Mouse (Mus musculus) bone marrow, adult 2 months (tissue): Measurements from ENCODE around the gene Prr15l.

Source experiments
- CTCF ChIP-seq: fragments of 200-500 bp; IDR thresholded peaks from 2 replicates; pipeline ENCODE4 v1.5.1; 2011; ENCODE audit warnings: low read length, control low read depth; ENCODE audit not compliant: control insufficient read depth, insufficient read depth
- POLR2A ChIP-seq: fragments of 200-500 bp; IDR thresholded peaks from 2 replicates; pipeline ENCODE4 v1.6.1; 2011; ENCODE audit warnings: low read depth, mild to moderate bottlenecking, control low read depth, low read length, borderline replicate concordance; ENCODE audit not compliant: control insufficient read depth

DNA sequence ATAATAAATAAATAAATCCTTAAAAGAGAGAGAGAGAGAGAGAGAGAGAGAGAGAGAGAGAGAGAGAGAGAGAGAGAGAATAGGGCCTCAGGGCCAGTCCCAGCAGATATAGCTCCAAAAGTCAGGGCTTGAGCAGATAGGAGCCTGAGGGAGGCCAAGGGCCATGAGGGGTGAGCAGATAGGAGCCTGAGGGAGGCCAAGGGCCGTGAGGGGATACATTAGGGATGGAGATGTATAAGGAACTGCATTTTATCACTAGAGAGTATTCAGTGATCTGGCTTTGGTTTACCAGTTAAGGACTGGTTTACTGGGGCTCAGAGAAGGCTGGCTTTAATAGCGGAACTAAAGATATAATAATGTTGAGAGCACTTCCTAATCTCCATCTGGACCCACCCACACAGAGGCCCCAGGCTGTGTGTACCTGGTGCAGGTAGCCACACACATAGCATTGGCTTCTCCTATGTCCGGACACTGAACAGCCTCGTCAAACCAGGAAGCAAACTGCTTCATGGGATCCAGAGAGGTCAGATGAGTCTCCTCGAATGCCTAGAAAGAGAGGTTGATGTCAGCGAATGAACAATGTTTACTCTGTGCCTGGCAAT, 14.2 kb downstream of the Prr15l start:
- TF ChIP-seq POLR2A (no peak), CTCF (no peak)
